Mouse (Mus musculus) lung, embryonic 15.5 days (tissue): ENCODE measurements around the gene Sfmbt2. TPM values are rescaled to one million over a fixed set of nuclear protein-coding genes. Genes with fewer than 3 reads are reported as not detected.

Experiments
- ATAC-seq: fragments of 200-750 bp; cut with Nextera tagmentation; 2 replicates; pipeline ENCODE4 v1.8.0; 2017; ENCODE audit warnings: moderate number of reproducible peaks, borderline replicate concordance; ENCODE audit not compliant: low FRiP score, low TSS enrichment; ENCODE audit errors: extremely low read depth
- H3K27ac ChIP-seq: fragments of 300-500 bp; sonication (generic); 2 replicates; pipeline ENCODE4 v1.5.1; 2015; ENCODE audit warnings: moderate library complexity, mild to moderate bottlenecking, inconsistent platforms
- H3K27me3 ChIP-seq: fragments of 300-500 bp; sonication (generic); 2 replicates; pipeline ENCODE4 v1.6.1; 2015; ENCODE audit warnings: inconsistent platforms
- H3K36me3 ChIP-seq: fragments of 300-500 bp; sonication (generic); 2 replicates; pipeline ENCODE4 v1.6.1; 2015; ENCODE audit warnings: inconsistent platforms
- H3K4me1 ChIP-seq: fragments of 300-500 bp; sonication (generic); 2 replicates; pipeline ENCODE4 v1.6.1; 2015; ENCODE audit warnings: inconsistent platforms
- H3K4me2 ChIP-seq: fragments of 300-500 bp; sonication (generic); 2 replicates; pipeline ENCODE4 v1.6.1; 2015; ENCODE audit warnings: inconsistent platforms, mild to moderate bottlenecking, moderate library complexity
- H3K4me3 ChIP-seq: fragments of 300-500 bp; sonication (generic); 2 replicates; pipeline ENCODE4 v1.5.1; 2015; ENCODE audit warnings: mild to moderate bottlenecking, inconsistent platforms
- H3K9ac ChIP-seq: fragments of 300-500 bp; sonication (generic); 2 replicates; pipeline ENCODE4 v1.6.1; 2015; ENCODE audit warnings: inconsistent platforms
- H3K9me3 ChIP-seq: fragments of 300-500 bp; sonication (generic); 2 replicates; pipeline ENCODE4 v1.6.1; 2016; ENCODE audit warnings: inconsistent platforms
- WGBS: fragments of 180-500 bp; shearing (Covaris S2); methylation state at CpG from one replicate; pipeline ENCODE4 v1.1.7; 2015; 5-methylcytosine and 5-hydroxymethylcytosine counted together
- polyA plus RNA-seq: library from polyadenylated mRNA; unstranded; fragments of >200 nt; fragmentation: Nextera tagmentation; extraction: Ambion mirVana; gene quantifications from 2 replicates; pipeline ENCODE4 v1.2.1, GENCODE M21; 2015

Gene Sfmbt2
- polyA plus RNA-seq, 1 experiment from 2014 or later: 2.0 TPM

DNA sequence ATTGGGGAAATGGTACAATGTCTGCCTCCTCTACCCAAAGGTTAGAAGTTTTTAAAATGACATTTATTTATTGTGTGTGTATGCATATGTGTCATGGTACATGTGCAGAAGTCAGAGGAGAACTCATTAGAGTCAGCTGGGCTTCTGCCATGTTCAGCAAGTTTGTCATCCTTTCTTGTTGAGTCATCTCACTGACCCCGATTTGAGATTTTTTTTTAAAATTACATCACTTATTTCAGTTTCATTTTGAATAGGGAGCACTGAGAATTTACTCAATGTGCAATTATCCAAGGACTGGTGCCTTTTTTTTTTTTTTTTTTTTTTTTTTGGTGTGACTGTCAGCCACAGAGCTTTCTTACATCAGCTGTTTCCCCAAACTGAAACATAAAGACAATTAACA is 19.2 kb upstream of the Sfmbt2 start:
- no peak overlapping the region for H3K9ac ChIP-seq
- no peaks in the 10 kb centered on the region for H3K4me1 ChIP-seq
- no peaks in the 10 kb centered on the region for H3K36me3 ChIP-seq
- no peaks in the 10 kb centered on the region for H3K27me3 ChIP-seq
- no peaks in the 10 kb centered on the region for H3K9me3 ChIP-seq
- 59% methylated on average over 1 of the region's 1 CpGs for WGBS
- ATAC-seq: no peak
- no peak overlapping the region for H3K4me3 ChIP-seq
- no peak overlapping the region for H3K27ac ChIP-seq
- H3K4me2 ChIP-seq: no peak overlapping the region

DNA sequence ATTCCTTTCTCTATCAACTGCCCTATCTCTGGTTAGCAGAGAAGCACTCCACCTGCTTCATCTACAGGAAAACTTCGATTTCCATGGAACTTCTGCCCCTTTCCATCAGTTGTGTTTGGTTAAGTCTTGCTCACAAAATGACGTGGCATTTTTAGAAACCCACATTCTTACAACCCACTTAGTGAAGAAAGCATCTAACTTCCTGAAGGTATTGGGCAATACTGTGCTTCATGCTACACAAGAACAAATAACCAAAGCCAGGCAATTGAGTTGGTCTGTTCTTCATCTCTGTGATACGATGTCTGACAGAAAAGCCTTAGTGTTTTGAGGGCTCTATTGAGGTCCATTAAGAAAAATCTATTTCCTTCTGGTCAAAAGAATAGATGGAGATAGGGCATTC is 17.4 kb upstream of the Sfmbt2 start:
- H3K9me3 ChIP-seq: no peaks in the 10 kb centered on the region
- H3K36me3 ChIP-seq: no peaks in the 10 kb centered on the region
- no peak overlapping the region for H3K4me2 ChIP-seq
- no peaks in the 10 kb centered on the region for H3K4me1 ChIP-seq
- no peak overlapping the region for H3K27ac ChIP-seq
- no peak overlapping the region for H3K9ac ChIP-seq
- no peaks in the 10 kb centered on the region for H3K27me3 ChIP-seq
- 63% methylated on average over 3 of the region's 3 CpGs for WGBS
- no peak for ATAC-seq
- H3K4me3 ChIP-seq: no peak overlapping the region

DNA sequence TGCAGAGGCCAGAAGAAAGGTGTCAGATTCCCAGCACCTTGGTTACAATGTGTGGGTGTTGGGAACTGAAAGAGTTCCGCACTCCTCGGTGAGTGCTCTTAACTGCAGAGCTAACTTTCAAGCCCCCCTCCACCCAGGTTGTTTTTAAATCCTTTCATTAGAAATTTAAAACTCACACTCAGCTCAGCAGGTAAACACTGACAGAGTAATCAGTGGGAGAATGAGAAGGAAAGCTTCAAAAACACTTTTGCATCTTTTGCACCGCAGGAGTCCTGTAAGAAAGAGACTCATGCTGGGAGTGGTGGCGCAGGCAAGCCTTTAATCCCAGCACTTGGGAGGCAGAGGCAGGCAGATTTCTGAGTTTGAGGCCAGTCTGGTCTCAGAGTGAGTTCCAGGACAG is 16.4 kb upstream of the Sfmbt2 start:
- WGBS: 49% methylated on average over 4 of the region's 4 CpGs
- no peak overlapping the region for H3K4me3 ChIP-seq
- H3K4me2 ChIP-seq: no peak overlapping the region

DNA sequence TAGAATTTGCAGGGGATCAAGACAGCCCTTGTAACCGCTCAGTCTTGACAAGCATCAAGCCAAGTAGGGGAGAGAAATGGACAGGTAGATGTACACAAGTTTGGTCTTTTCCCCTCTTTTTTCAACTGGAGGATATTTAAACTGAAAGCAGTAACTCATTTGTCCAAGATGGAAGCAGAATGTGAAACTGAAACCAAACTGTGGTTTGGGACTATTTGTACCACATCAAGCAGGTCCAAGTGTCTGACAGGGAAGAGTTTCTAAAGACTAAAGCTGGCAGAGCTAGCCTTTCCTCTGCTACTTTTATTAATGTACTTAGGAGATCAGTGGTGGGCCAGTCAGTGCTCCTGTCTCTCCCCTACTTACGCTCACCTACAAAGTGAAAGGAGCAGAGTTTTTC is 10.4 kb upstream of the Sfmbt2 start:
- no peaks in the 10 kb centered on the region for H3K4me1 ChIP-seq
- H3K4me3 ChIP-seq: no peak overlapping the region
- no peaks in the 10 kb centered on the region for H3K36me3 ChIP-seq
- WGBS: 87% methylated on average over 2 of the region's 2 CpGs
- no peak for ATAC-seq
- no peaks in the 10 kb centered on the region; the same call in 1 of the 2 replicates for H3K27me3 ChIP-seq
- H3K9me3 ChIP-seq: no peaks in the 10 kb centered on the region
- no peak overlapping the region for H3K4me2 ChIP-seq
- no peak overlapping the region for H3K27ac ChIP-seq
- H3K9ac ChIP-seq: no peak overlapping the region

More for the DNA sequence above, 16.4 kb upstream of the Sfmbt2 start:
- Histone ChIP-seq H3K27ac (no peak overlapping the region), H3K36me3 (no peaks in the 10 kb centered on the region), H3K9ac (no peak overlapping the region), H3K27me3 (no peaks in the 10 kb centered on the region), H3K9me3 (no peaks in the 10 kb centered on the region), H3K4me1 (no peaks in the 10 kb centered on the region)
- no peak for ATAC-seq

DNA sequence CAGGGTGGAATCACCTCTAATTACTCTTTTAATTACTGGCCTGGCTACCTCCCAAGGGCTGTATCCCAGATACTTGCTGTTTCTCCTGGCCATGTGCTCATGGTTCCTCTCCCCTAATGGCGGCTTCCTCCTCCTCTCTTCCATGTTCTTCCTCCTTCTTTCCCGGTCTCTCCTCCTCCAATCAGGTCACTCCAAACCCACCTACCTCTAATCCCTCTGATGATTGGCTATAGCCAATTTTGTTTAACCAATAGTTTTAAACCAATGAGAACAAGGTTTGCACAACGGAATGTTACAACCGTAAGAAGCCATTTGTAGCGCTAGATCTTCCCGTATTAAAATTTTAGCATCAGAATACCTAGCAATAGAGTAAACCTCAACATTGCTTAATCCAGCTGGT is 5.2 kb upstream of the Sfmbt2 start:
- Histone ChIP-seq H3K4me2 (no peak overlapping the region), H3K27me3 (peaks cover 31% of the 10 kb centered on the region), H3K36me3 (no peaks in the 10 kb centered on the region), H3K9me3 (no peaks in the 10 kb centered on the region), H3K9ac (no peak overlapping the region), H3K4me3 (no peak overlapping the region), H3K27ac (no peak overlapping the region), H3K4me1 (no peaks in the 10 kb centered on the region)
- ATAC-seq: no peak
- WGBS: 94% methylated on average over 6 of the region's 6 CpGs

DNA sequence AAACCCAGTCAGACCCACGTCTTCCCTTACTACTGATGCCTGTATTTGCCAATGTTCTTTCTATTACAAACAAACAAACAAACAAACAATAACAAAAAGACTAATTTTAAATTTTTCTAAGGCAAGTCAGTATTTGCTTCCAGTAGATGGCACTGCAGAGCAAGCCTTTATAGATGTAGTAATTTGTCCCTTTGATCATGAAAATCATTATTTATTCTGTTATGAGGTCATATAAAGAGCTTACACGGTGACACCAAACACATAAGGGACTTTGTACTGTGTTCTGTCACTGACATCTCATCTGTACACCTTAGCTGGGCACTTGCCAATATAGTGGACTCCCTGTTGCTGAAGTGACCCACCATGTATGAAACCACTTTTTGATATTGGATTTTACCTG is 4.0 kb upstream of the Sfmbt2 start:
- H3K9ac ChIP-seq: no peak overlapping the region
- ATAC-seq: no peak
- H3K4me2 ChIP-seq: no peak overlapping the region
- H3K9me3 ChIP-seq: no peaks in the 10 kb centered on the region
- H3K27me3 ChIP-seq: peaks cover 43% of the 10 kb centered on the region
- no peaks in the 10 kb centered on the region for H3K36me3 ChIP-seq
- 0 out of 2 replicates have a peak, but pooled peaks cover 2% of the 10 kb centered on the region for H3K4me1 ChIP-seq
- no peak overlapping the region for H3K4me3 ChIP-seq
- 17% methylated on average over 2 of the region's 2 CpGs for WGBS
- H3K27ac ChIP-seq: no peak overlapping the region

DNA sequence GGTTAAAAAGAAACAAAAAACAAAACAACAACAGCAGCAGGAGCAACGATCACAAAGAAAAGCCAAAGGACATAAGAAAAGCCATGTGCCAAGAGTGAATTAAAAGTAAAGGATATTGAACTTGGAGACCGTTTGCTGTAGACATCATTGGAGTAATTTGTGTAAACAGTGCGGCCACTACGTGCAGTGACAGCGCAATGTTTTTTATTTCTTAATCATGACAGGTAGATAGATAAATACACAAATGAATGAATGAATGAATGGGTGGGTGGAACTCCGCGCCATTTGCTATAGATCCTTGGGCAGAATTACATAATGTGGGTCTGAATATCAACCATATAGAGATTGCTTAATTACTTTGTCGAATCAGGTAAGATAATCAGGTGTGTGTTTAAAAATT is 634 bp upstream of the Sfmbt2 start:
- H3K4me3 ChIP-seq: no peak overlapping the region
- H3K36me3 ChIP-seq: no peaks in the 10 kb centered on the region
- no peak overlapping the region for H3K9ac ChIP-seq
- no peaks in the 10 kb centered on the region for H3K9me3 ChIP-seq
- peaks cover 16% of the 10 kb centered on the region for H3K4me1 ChIP-seq
- 3% methylated on average over 8 of the region's 8 CpGs for WGBS
- no peak for ATAC-seq
- no peak overlapping the region for H3K27ac ChIP-seq
- peaks cover 65% of the 10 kb centered on the region for H3K27me3 ChIP-seq
- no peak overlapping the region for H3K4me2 ChIP-seq

DNA sequence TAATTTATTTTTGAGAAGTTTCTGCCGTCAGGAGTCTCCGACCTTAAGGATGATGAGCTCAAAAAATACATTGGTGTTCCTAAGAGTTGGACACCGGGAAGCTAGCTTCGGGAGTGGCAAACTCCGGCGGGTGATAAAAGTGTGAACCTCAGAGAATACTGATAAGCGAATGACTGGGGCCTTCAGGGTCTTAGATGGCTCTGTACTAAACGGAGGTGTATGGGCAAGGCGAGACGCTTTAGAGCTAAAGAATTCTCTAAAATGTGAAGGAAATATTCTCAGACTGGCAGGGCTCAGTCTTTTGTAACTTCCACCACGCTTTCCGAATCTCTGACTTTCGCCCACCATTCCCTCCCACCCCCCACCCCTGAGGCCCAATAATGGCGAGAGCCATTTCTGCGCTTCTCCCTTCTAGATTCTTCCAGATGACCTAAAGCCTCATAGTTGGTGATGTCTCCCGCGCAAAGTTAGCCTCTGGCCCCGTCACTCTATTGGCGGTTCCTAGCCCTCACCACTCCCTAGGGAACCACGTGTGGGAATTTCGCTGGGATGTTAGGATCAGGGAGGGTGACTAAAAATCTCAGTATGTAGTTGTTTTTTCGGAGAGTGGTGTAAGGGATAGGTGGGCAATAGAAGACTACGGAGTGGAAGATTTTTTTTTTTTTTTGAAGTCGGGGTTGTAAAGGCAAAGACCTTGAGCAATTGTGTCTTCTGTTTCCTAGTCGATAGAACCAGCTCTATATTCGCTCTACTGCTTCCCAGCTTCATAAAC is 563 bp downstream of the Sfmbt2 start:
- H3K4me3 ChIP-seq: no peak overlapping the region
- peaks cover 77% of the 10 kb centered on the region for H3K27me3 ChIP-seq

DNA sequence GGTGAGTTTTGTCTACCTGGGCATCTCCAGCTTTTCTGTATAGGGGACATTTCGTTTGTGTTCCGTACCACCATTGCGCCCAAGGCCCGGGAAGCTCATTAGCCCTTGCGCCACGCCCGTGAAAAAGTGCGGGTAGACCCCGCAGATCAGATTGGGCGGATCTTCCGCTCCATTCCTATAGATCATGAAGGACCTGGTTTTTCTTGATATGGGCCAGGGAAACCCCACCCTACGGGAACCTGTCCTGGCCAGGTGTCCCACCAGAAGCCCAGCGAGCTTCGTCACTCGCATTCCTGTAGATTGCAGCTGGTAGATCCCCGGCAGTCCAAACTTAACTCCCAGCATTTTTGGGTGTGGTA is 1.1 kb downstream of the Sfmbt2 start:
- no peak for ATAC-seq
- Histone ChIP-seq H3K36me3 (no peaks in the 10 kb centered on the region), H3K9ac (no peak overlapping the region), H3K4me2 (peak overlapping the region; percentile 99; the same call in 1 of the 2 replicates), H3K4me3 (no peak overlapping the region), H3K4me1 (peaks cover 22% of the 10 kb centered on the region), H3K27ac (no peak overlapping the region), H3K27me3 (peaks cover 81% of the 10 kb centered on the region), H3K9me3 (no peaks in the 10 kb centered on the region)
- WGBS: 2% methylated on average over 16 of the region's 16 CpGs

More for the DNA sequence above, 563 bp downstream of the Sfmbt2 start:
- Histone ChIP-seq H3K9ac (no peak overlapping the region), H3K4me1 (peaks cover 22% of the 10 kb centered on the region), H3K9me3 (no peaks in the 10 kb centered on the region), H3K4me2 (peak overlapping the region; percentile 99; the same call in 1 of the 2 replicates), H3K27ac (no peak overlapping the region), H3K36me3 (no peaks in the 10 kb centered on the region)
- ATAC-seq: no peak
- under 1% methylated on average over 26 of the region's 26 CpGs for WGBS

DNA sequence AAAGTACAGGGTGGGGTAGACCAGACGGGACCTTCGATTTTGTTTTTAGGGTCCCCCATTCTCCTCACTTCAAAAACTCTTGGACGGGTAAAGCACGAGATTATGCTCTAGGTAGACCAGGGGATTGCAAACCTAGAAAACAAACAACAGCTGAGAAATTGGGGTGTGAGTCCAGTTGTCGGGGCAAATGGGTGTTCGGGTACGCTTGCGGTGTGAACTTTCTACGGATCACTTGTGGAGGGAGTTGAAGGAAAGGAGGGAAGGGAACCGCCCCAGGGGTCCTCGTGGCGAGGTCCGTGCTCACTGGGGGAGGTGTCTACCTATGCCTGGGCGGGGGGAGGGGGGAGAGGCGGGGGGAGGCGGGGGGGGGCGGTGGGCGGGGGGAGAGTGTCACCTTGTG is 1.6 kb downstream of the Sfmbt2 start:
- Histone ChIP-seq H3K4me3 (peak overlapping the region; percentile 66), H3K36me3 (no peaks in the 10 kb centered on the region), H3K4me1 (peaks cover 22% of the 10 kb centered on the region), H3K9ac (no peak overlapping the region), H3K4me2 (peak overlapping the region; percentile 99), H3K27ac (no peak overlapping the region), H3K27me3 (peaks cover 78% of the 10 kb centered on the region), H3K9me3 (no peaks in the 10 kb centered on the region)
- ATAC-seq: peak; percentile 20; the same call in 1 of the 2 replicates
- 4% methylated on average over 9 of the region's 18 CpGs for WGBS

DNA sequence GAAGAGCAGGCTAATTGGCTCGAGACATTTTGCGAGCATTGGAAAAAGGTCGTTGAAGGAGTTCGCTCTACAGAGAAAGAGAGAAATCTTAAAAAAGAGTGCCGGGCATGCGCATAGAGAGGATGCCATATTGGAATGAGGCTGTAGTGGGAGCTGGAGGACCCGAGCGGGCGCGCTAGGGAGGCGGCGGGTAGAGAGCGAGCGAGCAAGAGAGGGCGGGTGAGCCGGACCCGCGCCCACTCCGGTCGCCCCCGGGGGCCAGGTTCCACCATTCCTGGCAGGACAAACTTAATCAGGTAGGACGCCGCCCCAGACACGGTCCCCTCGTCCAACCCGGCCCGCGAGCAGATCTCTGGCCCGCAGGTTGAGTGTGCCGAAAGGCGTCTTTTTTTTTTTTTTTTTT is 2.0 kb downstream of the Sfmbt2 start:
- ATAC-seq: peak; percentile 78; the same call in 1 of the 2 replicates
- Histone ChIP-seq H3K9me3 (no peaks in the 10 kb centered on the region), H3K4me1 (peaks cover 22% of the 10 kb centered on the region), H3K27me3 (peaks cover 75% of the 10 kb centered on the region), H3K4me3 (peak overlapping the region; percentile 66), H3K36me3 (no peaks in the 10 kb centered on the region), H3K27ac (no peak overlapping the region), H3K9ac (peak overlapping the region; percentile 54), H3K4me2 (peak overlapping the region; percentile 99)
- 0% methylated on average over 31 of the region's 31 CpGs for WGBS

DNA sequence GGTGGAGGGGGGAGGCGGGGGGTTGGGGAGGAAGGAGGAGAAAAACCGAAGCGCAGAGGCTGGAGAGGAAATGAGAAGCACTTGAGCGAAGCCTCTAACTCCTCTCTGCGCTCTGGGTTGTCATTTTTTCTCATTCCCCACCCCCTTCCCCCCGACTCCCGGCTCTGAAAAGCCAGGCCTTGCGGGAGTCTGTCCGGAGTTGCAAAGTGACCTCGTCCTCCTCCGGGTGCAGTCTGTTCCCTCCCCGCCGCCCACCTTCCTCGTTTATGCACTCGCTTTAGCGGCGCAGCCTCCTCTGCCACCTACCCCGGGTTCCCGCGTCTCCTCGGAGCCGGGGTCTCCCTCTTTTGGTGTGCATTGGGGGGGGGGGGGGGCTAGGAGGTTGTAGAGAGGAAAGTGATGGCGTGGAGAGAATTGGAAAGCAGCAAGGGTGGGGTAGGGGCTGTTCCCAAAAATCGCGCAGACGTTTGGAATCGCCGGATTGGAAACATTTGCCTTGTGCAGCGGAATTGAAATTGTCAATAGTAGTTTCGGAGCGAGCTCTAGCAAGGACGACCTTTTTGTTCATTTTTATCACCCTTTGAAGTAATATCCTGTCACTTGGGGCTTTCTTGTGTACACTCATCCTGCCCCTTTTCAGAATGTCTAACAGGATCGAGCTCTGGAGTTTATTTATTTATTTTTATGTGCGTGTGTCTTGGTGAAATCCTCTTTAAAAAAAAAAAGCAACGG is 2.6 kb downstream of the Sfmbt2 start:
- under 1% methylated on average over 35 of the region's 35 CpGs for WGBS
- Histone ChIP-seq H3K4me3 (peak overlapping the region; percentile 66), H3K27ac (no peak overlapping the region), H3K9ac (peak overlapping the region; percentile 44), H3K4me1 (peaks cover 22% of the 10 kb centered on the region), H3K4me2 (peak overlapping the region; percentile 99), H3K36me3 (no peaks in the 10 kb centered on the region), H3K27me3 (peaks cover 70% of the 10 kb centered on the region), H3K9me3 (no peaks in the 10 kb centered on the region)
- peak; percentile 3; the same call in 1 of the 2 replicates for ATAC-seq
